8 mouse cellular contexts compared by ENCODE assay signal in the genomic region with DNA sequence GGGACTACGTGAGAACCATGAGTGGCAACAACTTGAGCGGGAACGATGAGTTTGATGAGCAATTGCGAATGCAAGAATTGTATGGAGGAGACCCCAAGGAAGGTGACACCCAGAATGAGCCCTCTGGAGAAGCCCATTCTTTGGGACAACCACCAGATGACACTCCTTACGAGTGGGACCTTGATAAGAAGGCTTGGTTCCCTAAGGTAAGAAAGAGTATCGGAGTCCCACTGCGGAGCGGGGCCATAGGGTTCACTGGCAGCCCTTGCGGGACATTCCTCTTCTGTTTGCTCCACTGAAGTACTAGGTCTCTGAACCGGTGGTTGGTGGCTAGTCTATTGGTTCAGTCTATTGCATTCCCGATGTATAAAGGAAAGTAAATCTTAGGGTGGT. TPM values are rescaled to one million over a fixed set of nuclear protein-coding genes. Genes with fewer than 3 reads are reported as not detected.
DNase-seq lines count a peak whose midpoint lies in the region; ATAC-seq and TF ChIP-seq lines count a peak whose summit lies in the region.

No protein-coding gene starts in this region.

- 20% methylated on average over 11 of the region's 11 CpGs for WGBS in heart, embryonic 10.5 days
- WGBS in forebrain, postnatal 0 days, result 33% methylated on average over 11 of the region's 11 CpGs
- WGBS in macrophage (ENCODE audit: missing documents), result 29% methylated on average over 11 of the region's 11 CpGs

- no peak; the same call in 1 of the 2 replicates for ATAC-seq in forebrain, postnatal 0 days
- no peak for ATAC-seq in inflammation-experienced regulatory T-cells, adult 6 months

- no peaks in the 10 kb centered on the region for H3K27me3 ChIP-seq in heart, embryonic 10.5 days (ENCODE audit: insufficient read depth, poor library complexity, severe bottlenecking)
- no peaks in the 10 kb centered on the region for H3K27me3 ChIP-seq in ES-Bruce4 (ENCODE audit: control insufficient read depth, insufficient read depth, low read length, poor library complexity, severe bottlenecking)
- no peaks in the 10 kb centered on the region for H3K27me3 ChIP-seq in forebrain, postnatal 0 days (ENCODE audit: insufficient read depth, low read length)

- no peaks in the 10 kb centered on the region for H3K4me1 ChIP-seq in heart, embryonic 10.5 days
- H3K4me1 ChIP-seq in ES-Bruce4 (ENCODE audit: control insufficient read depth, insufficient read depth, low read length), result peaks cover 1% of the 10 kb centered on the region
- H3K4me1 ChIP-seq in forebrain, postnatal 0 days (ENCODE audit: insufficient read depth), result no peaks in the 10 kb centered on the region

- peak overlapping the region; percentile 95 for H3K27ac ChIP-seq in heart, embryonic 10.5 days
- H3K27ac ChIP-seq in ES-Bruce4 (ENCODE audit: insufficient read depth, low read length), result no peak overlapping the region
- no peak overlapping the region for H3K27ac ChIP-seq in forebrain, postnatal 0 days (ENCODE audit: low read depth, low read length)
- no peak overlapping the region for H3K27ac ChIP-seq in macrophage

- no peaks in the 10 kb centered on the region for H3K79me2 ChIP-seq in macrophage (ENCODE audit: inconsistent target)

- TF ChIP-seq CTCF in ES-Bruce4 (IDR thresholded peaks at IDR 0.05; ENCODE audit: low read depth, low read length), result no peak
- no peak for TF ChIP-seq CTCF in forebrain, postnatal 0 days (IDR thresholded peaks at IDR 0.05; ENCODE audit: low read depth)

- peak overlapping the region; percentile 56 for H3K4me2 ChIP-seq in forebrain, postnatal 0 days (ENCODE audit: low read depth)

- no peak for DNase-seq in heart, embryonic 10.5 days (ENCODE audit: low spot score)
- DNase-seq in heart, postnatal 4 days, result no peak
- DNase-seq in forebrain, postnatal 0 days, result no peak
- no peak for DNase-seq in urinary bladder, postnatal 4 days (ENCODE audit: low spot score in 2 of 2)
- DNase-seq in urinary bladder, postnatal 36 days (ENCODE audit: low spot score in 2 of 2), result no peak

- TF ChIP-seq EP300 in ES-Bruce4 (IDR thresholded peaks at IDR 0.05; ENCODE audit: insufficient read depth, low read depth, low read length), result no peak

- peak overlapping the region; percentile 66 for H3K4me3 ChIP-seq in heart, embryonic 10.5 days
- H3K4me3 ChIP-seq in ES-Bruce4 (ENCODE audit: low read depth, low read length) (peak overlapping the region; percentile 91), macrophage (ENCODE audit: inconsistent target) (peak overlapping the region; percentile 59)
- peak overlapping the region; percentile 57 for H3K4me3 ChIP-seq in forebrain, postnatal 0 days (ENCODE audit: low read depth, low read length)

- no peaks in the 10 kb centered on the region for H3K9me3 ChIP-seq in heart, embryonic 10.5 days
- H3K9me3 ChIP-seq in ES-Bruce4 (replicated peaks; ENCODE audit: control insufficient read depth, insufficient read depth, low read length, poor library complexity, severe bottlenecking), result no peaks in the 10 kb centered on the region
- H3K9me3 ChIP-seq in forebrain, postnatal 0 days (ENCODE audit: low read length), result no peaks in the 10 kb centered on the region

- no peak for TF ChIP-seq POLR2A in ES-Bruce4 (IDR thresholded peaks at IDR 0.05; ENCODE audit: insufficient read depth, low read length)

- peak overlapping the region; percentile 78 for H3K9ac ChIP-seq in ES-Bruce4 (ENCODE audit: low read depth, poor library complexity, severe bottlenecking)
- peak overlapping the region; percentile 63 for H3K9ac ChIP-seq in forebrain, postnatal 0 days

- peaks cover 10% of the 10 kb centered on the region; the same call in 1 of the 2 replicates for H3K36me3 ChIP-seq in heart, embryonic 10.5 days
- H3K36me3 ChIP-seq in ES-Bruce4 (ENCODE audit: control insufficient read depth, insufficient read depth, low read length, poor library complexity, severe bottlenecking) (peaks cover 6% of the 10 kb centered on the region), macrophage (ENCODE audit: inconsistent target) (no peaks in the 10 kb centered on the region)
- no peaks in the 10 kb centered on the region; the same call in 1 of the 2 replicates for H3K36me3 ChIP-seq in forebrain, postnatal 0 days (ENCODE audit: insufficient read depth)

RNA-seq across cellular contexts. Expression of a gene that starts 0.6 kb away (rescaled TPM):
- 67.1 and 68.1 TPM in 2 replicates for polyA plus RNA-seq in heart, embryonic 10.5 days (2016; fragmentation: Nextera tagmentation; extraction: Ambion mirVana)
- total RNA-seq in heart, postnatal 4 days (2021), result 10 to 100 TPM; 54.0 to 56.2 TPM
- 49.3 and 56.5 TPM in 2 replicates for polyA plus RNA-seq in ES-Bruce4 (2011; ENCODE audit: insufficient read depth, insufficient read length, low read depth, missing spikeins)
- total RNA-seq in forebrain, postnatal 0 days (2014; rRNA removed), result 57.8 and 69.3 TPM in 2 replicates
- polyA plus RNA-seq in forebrain, postnatal 0 days (2015; fragmentation: Nextera tagmentation; extraction: Ambion mirVana), result 96.3 and 109 TPM in 2 replicates
- 10 to 100 TPM in 25 of 26 experiments, 1 to 10 TPM in 1; 10.0 to 40.9 (median 21.3) TPM for total RNA-seq in macrophage (2018; cell fraction: chromatin; rRNA removed)
- total RNA-seq in macrophage (2018; cell fraction: cytosol; rRNA removed), result 10 to 100 TPM; 17.7 to 31.7 (median 22.4) TPM
- 10 to 100 TPM; 10.9 to 45.1 (median 21.0) TPM for total RNA-seq in macrophage (2018; cell fraction: nucleus; rRNA removed)
- 20.1 to 46.1 TPM (median 29.8 TPM) in 3 replicates for polyA plus RNA-seq in macrophage (2018)
- 10 to 100 TPM; 27.5 to 29.4 (median 28.9) TPM for polyA plus RNA-seq in inflammation-experienced regulatory T-cells, adult 6 months (2017; shearing (Covaris generic))

RNA-seq across cellular contexts. Expression of a gene that starts 11.1 kb away (rescaled TPM):
- not detected in 2 replicates for polyA plus RNA-seq in heart, embryonic 10.5 days (2016; fragmentation: Nextera tagmentation; extraction: Ambion mirVana)
- total RNA-seq in heart, postnatal 4 days (2021), result not detected
- polyA plus RNA-seq in ES-Bruce4 (2011; ENCODE audit: insufficient read depth, insufficient read length, low read depth, missing spikeins) (not detected in 2 replicates), macrophage (2018) (not detected in 3 replicates)
- 0.85 and 0.90 TPM in 2 replicates for total RNA-seq in forebrain, postnatal 0 days (2014; rRNA removed)
- 0.80 and 1.1 TPM in 2 replicates for polyA plus RNA-seq in forebrain, postnatal 0 days (2015; fragmentation: Nextera tagmentation; extraction: Ambion mirVana)
- total RNA-seq in macrophage (2018; cell fraction: chromatin; rRNA removed), result not detected
- total RNA-seq in macrophage (2018; cell fraction: cytosol; rRNA removed), result not detected
- total RNA-seq in macrophage (2018; cell fraction: nucleus; rRNA removed), result not detected
- not detected for polyA plus RNA-seq in inflammation-experienced regulatory T-cells, adult 6 months (2017; shearing (Covaris generic))

RNA-seq across cellular contexts. Expression of a gene that starts 33.9 kb away (rescaled TPM):
- 0.33 and 0.62 TPM in 2 replicates for polyA plus RNA-seq in heart, embryonic 10.5 days (2016; fragmentation: Nextera tagmentation; extraction: Ambion mirVana)
- total RNA-seq in heart, postnatal 4 days (2021), result not detected
- polyA plus RNA-seq in ES-Bruce4 (2011; ENCODE audit: insufficient read depth, insufficient read length, low read depth, missing spikeins) (1.8 TPM in 2 replicates), macrophage (2018) (not detected in 3 replicates)
- not detected in 2 replicates for total RNA-seq in forebrain, postnatal 0 days (2014; rRNA removed)
- not detected in 2 replicates for polyA plus RNA-seq in forebrain, postnatal 0 days (2015; fragmentation: Nextera tagmentation; extraction: Ambion mirVana)
- total RNA-seq in macrophage (2018; cell fraction: chromatin; rRNA removed), result not detected
- not detected for total RNA-seq in macrophage (2018; cell fraction: cytosol; rRNA removed)
- not detected for total RNA-seq in macrophage (2018; cell fraction: nucleus; rRNA removed)
- under 1 TPM in 1 of 3 experiments, not detected in 2; 0.36 TPM for polyA plus RNA-seq in inflammation-experienced regulatory T-cells, adult 6 months (2017; shearing (Covaris generic))
